Mouse (Mus musculus): Measurements from ENCODE around the gene D430042O09Rik.

- no peak for TF ChIP-seq POLR2A (IDR thresholded peaks at IDR 0.05; ENCODE audit: extremely low read depth, insufficient read depth, low read length)
- TF ChIP-seq CTCF (IDR thresholded peaks at IDR 0.05; ENCODE audit: extremely low read depth, insufficient read depth, low read length): no peak
Measured at GRCm38 (mm10) chr7:125708100-125708499, 412 bp downstream of the D430042O09Rik start.

Measured in cortical plate, adult 2 months (tissue).